ENCODE assay signal across 13 mouse cellular contexts in the genomic region with DNA sequence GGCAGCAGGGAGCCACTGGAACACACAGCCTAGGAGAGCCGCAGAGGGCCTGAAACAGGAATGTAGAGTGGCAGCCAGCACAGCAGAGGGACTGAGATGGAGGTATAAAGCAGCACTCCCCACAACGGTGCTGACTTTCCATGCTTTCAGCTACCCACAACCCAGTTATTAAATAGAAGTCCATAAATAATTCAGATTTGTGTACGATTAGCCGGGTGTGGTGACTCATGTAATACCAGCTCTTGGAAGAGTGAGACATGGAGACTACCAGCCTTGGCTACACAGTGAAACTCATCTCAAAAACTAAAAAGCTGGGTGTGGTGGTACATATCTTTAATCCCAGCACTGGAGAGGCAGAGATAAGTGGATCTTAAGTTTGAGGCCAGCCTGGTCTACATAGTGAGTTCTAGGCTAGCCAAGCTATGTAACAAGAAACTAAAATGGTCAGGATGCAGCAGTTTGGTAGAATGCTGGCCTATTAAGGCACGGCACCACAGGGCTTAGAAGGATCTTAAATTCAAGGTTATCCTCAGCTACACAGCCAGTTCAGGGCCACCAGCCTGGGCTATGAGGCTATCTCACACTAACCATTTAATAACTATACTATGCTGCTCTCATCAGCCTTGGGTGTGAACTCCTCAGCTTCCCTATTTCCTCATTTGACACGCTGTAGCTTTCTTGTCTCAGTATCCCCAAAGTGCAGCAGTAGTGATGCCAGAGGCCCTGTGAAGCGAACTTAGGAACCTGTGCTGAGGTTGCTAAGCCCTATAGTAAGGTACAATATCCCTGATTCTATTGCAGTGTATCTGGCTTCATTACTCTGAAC. TPM values are rescaled to one million over a fixed set of nuclear protein-coding genes. Genes with fewer than 3 reads are reported as not detected.
DNase-seq lines count a peak whose midpoint lies in the region; ATAC-seq and TF ChIP-seq lines count a peak whose summit lies in the region.
"Had no signal": no experiment of that assay in that cellular context is flagged by ENCODE, and none has a peak within 500 bp of the region (broad histone marks: within the 10 kb centered on the region; RNA-seq: fewer than 3 reads in every experiment).

No protein-coding gene starts in this region.

- no peaks in the 10 kb centered on the region for H3K27me3 ChIP-seq in heart, embryonic 14.5 days (ENCODE audit: control insufficient read depth, insufficient read depth, low read length)
- H3K27me3 ChIP-seq in lung, embryonic 14.5 days (ENCODE audit: insufficient read depth, low read length) = no peaks in the 10 kb centered on the region
- no peaks in the 10 kb centered on the region for H3K27me3 ChIP-seq in embryonic facial prominence, embryonic 13.5 days
- no peaks in the 10 kb centered on the region for H3K27me3 ChIP-seq in stomach, embryonic 15.5 days (replicated peaks)

- H3K4me1 ChIP-seq in heart, embryonic 14.5 days (ENCODE audit: control insufficient read depth in 2 of 2, insufficient read depth in 2 of 2, low read length in 2 of 2) = peaks cover 12 to 27% of the 10 kb centered on the region in 2 experiments
- H3K4me1 ChIP-seq in lung, embryonic 14.5 days (ENCODE audit: insufficient read depth) = peaks cover 6% of the 10 kb centered on the region; the same call in 1 of the 2 replicates
- peaks cover 26% of the 10 kb centered on the region for H3K4me1 ChIP-seq in embryonic facial prominence, embryonic 13.5 days
- peaks cover 29% of the 10 kb centered on the region for H3K4me1 ChIP-seq in stomach, embryonic 15.5 days

- intact Hi-C loops in heart, postnatal 14 days (cut with DNase I) = no loop called here

- no peak for TF ChIP-seq CTCF in lung, embryonic 14.5 days (IDR thresholded peaks at IDR 0.05; ENCODE audit: low read depth)

- H3K9me3 ChIP-seq in heart, embryonic 14.5 days (ENCODE audit: control insufficient read depth, low read length) = no peaks in the 10 kb centered on the region
- no peaks in the 10 kb centered on the region for H3K9me3 ChIP-seq in lung, embryonic 14.5 days (ENCODE audit: low read depth, low read length)
- no peaks in the 10 kb centered on the region for H3K9me3 ChIP-seq in embryonic facial prominence, embryonic 13.5 days
- H3K9me3 ChIP-seq in stomach, embryonic 15.5 days = no peaks in the 10 kb centered on the region
- H3K9me3 ChIP-seq: G1E had no signal

- H3K4me2 ChIP-seq in heart, embryonic 14.5 days (ENCODE audit: low read length) = 0 out of 2 replicates have a peak overlapping the region, but pooled peaks have one; percentile 85
- H3K4me2 ChIP-seq in lung, embryonic 14.5 days = peak overlapping the region; percentile 83; the same call in 1 of the 2 replicates
- H3K4me2 ChIP-seq in embryonic facial prominence, embryonic 13.5 days = peak overlapping the region; percentile 90; the same call in 1 of the 2 replicates
- H3K4me2 ChIP-seq in stomach, embryonic 15.5 days = peak overlapping the region; percentile 84; the same call in 1 of the 2 replicates

- no peak overlapping the region for H3K4me3 ChIP-seq in heart, embryonic 14.5 days (ENCODE audit: control insufficient read depth in 1 of 2, insufficient read depth in 1 of 2, low read depth in 1 of 2, low read length in 2 of 2)
- peak overlapping the region; percentile 83; the same call in 1 of the 2 replicates for H3K4me3 ChIP-seq in lung, embryonic 14.5 days (ENCODE audit: low read depth, low read length)
- no peak overlapping the region for H3K4me3 ChIP-seq in embryonic facial prominence, embryonic 13.5 days
- H3K4me3 ChIP-seq in stomach, embryonic 15.5 days (replicated peaks) = no peak overlapping the region

- H3K36me3 ChIP-seq in heart, embryonic 14.5 days (ENCODE audit: control insufficient read depth, insufficient read depth, low read length) = peaks cover 47% of the 10 kb centered on the region
- peaks cover 41% of the 10 kb centered on the region for H3K36me3 ChIP-seq in lung, embryonic 14.5 days (ENCODE audit: insufficient read depth)
- peaks cover 40% of the 10 kb centered on the region for H3K36me3 ChIP-seq in embryonic facial prominence, embryonic 13.5 days
- peaks cover 31% of the 10 kb centered on the region for H3K36me3 ChIP-seq in stomach, embryonic 15.5 days

- DNase-seq in heart, postnatal 14 days = no peak
- no peak for DNase-seq in lung, embryonic 14.5 days
- DNase-seq in lung, adult 18-20 months = no peak
- no peak for DNase-seq in adipocyte (ENCODE audit: low spot score)
- DNase-seq: lung, postnatal 4 days; thymus, postnatal 36 days had no signal

- no peak for ATAC-seq in heart, embryonic 14.5 days (ENCODE audit: insufficient number of reproducible peaks, insufficient read depth, low FRiP score, low read depth)
- ATAC-seq in lung, embryonic 14.5 days (ENCODE audit: insufficient read depth) = no peak
- no peak for ATAC-seq in embryonic facial prominence, embryonic 13.5 days (ENCODE audit: insufficient number of reproducible peaks, insufficient read depth, low FRiP score, low TSS enrichment, low read depth)
- ATAC-seq in stomach, embryonic 15.5 days (ENCODE audit: insufficient read depth, low FRiP score, low read depth) = no peak
- ATAC-seq: inflammation-experienced regulatory T-cells, adult 6 months had no signal

- peak overlapping the region; percentile 86; the same call in 1 of the 2 replicates for H3K9ac ChIP-seq in heart, embryonic 14.5 days (ENCODE audit: low read length)
- H3K9ac ChIP-seq in lung, embryonic 14.5 days = no peak overlapping the region; the same call in 1 of the 2 replicates
- no peak overlapping the region for H3K9ac ChIP-seq in embryonic facial prominence, embryonic 13.5 days
- no peak overlapping the region for H3K9ac ChIP-seq in stomach, embryonic 15.5 days

- WGBS in heart, embryonic 14.5 days = 74% methylated on average over 7 of the region's 7 CpGs
- WGBS in lung, embryonic 14.5 days = 70% methylated on average over 7 of the region's 7 CpGs
- WGBS in embryonic facial prominence, embryonic 13.5 days = 71% methylated on average over 7 of the region's 7 CpGs
- 65% methylated on average over 7 of the region's 7 CpGs for WGBS in stomach, embryonic 15.5 days

- no peak overlapping the region for H3K27ac ChIP-seq in heart, embryonic 14.5 days (replicated peaks in 1 of 2; ENCODE audit: control insufficient read depth in 1 of 2, insufficient read depth in 1 of 2, low read depth in 2 of 2, low read length in 2 of 2)
- peak overlapping the region; percentile 89; the same call in 1 of the 2 replicates for H3K27ac ChIP-seq in lung, embryonic 14.5 days (ENCODE audit: low read depth)
- peak overlapping the region; percentile 91 for H3K27ac ChIP-seq in embryonic facial prominence, embryonic 13.5 days
- peak overlapping the region; percentile 92; the same call in 1 of the 2 replicates for H3K27ac ChIP-seq in stomach, embryonic 15.5 days

RNA-seq across cellular contexts. Expression of a gene that starts 2.0 kb away (rescaled TPM):
- 16.4 and 22.5 TPM in 2 replicates for polyA plus RNA-seq in heart, embryonic 14.5 days (2014; fragmentation: Nextera tagmentation; extraction: Ambion mirVana)
- total RNA-seq in heart, postnatal 14 days (2021) = 10 to 100 TPM; 26.4 to 29.6 TPM
- polyA plus RNA-seq in lung, embryonic 14.5 days (2014; fragmentation: Nextera tagmentation; extraction: Ambion mirVana) = 22.0 and 23.8 TPM in 2 replicates
- 13.9 and 18.1 TPM in 2 replicates for polyA plus RNA-seq in embryonic facial prominence, embryonic 13.5 days (2015; fragmentation: Nextera tagmentation; extraction: Ambion mirVana)
- polyA plus RNA-seq in stomach, embryonic 15.5 days (2015; fragmentation: Nextera tagmentation; extraction: Ambion mirVana) = 15.2 and 15.7 TPM in 2 replicates

RNA-seq across cellular contexts. Expression of a gene that starts 11.6 kb away (rescaled TPM):
- 39.8 and 48.4 TPM in 2 replicates for polyA plus RNA-seq in heart, embryonic 14.5 days (2014; fragmentation: Nextera tagmentation; extraction: Ambion mirVana)
- 10 to 100 TPM; 21.8 to 24.9 TPM for total RNA-seq in heart, postnatal 14 days (2021)
- 74.1 and 81.3 TPM in 2 replicates for polyA plus RNA-seq in lung, embryonic 14.5 days (2014; fragmentation: Nextera tagmentation; extraction: Ambion mirVana)
- 110 and 112 TPM in 2 replicates for polyA plus RNA-seq in embryonic facial prominence, embryonic 13.5 days (2015; fragmentation: Nextera tagmentation; extraction: Ambion mirVana)
- 93.7 and 111 TPM in 2 replicates for polyA plus RNA-seq in stomach, embryonic 15.5 days (2015; fragmentation: Nextera tagmentation; extraction: Ambion mirVana)

RNA-seq across cellular contexts. Expression of a gene that starts 11.6 kb away (rescaled TPM):
- polyA plus RNA-seq in heart, embryonic 14.5 days (2014; fragmentation: Nextera tagmentation; extraction: Ambion mirVana) = 354 and 357 TPM in 2 replicates
- 10 to 100 TPM; 43.6 to 52.4 TPM for total RNA-seq in heart, postnatal 14 days (2021)
- polyA plus RNA-seq in lung, embryonic 14.5 days (2014; fragmentation: Nextera tagmentation; extraction: Ambion mirVana) = 776 and 804 TPM in 2 replicates
- polyA plus RNA-seq in embryonic facial prominence, embryonic 13.5 days (2015; fragmentation: Nextera tagmentation; extraction: Ambion mirVana) = 608 and 686 TPM in 2 replicates
- polyA plus RNA-seq in stomach, embryonic 15.5 days (2015; fragmentation: Nextera tagmentation; extraction: Ambion mirVana) = 536 and 556 TPM in 2 replicates

RNA-seq across cellular contexts. Expression of a gene that starts 19.2 kb away (rescaled TPM):
- 0.30 TPM in 1 of 2 replicates, not detected in the other for polyA plus RNA-seq in heart, embryonic 14.5 days (2014; fragmentation: Nextera tagmentation; extraction: Ambion mirVana)
- not detected for total RNA-seq in heart, postnatal 14 days (2021)
- polyA plus RNA-seq in lung, embryonic 14.5 days (2014; fragmentation: Nextera tagmentation; extraction: Ambion mirVana) = not detected in 2 replicates
- polyA plus RNA-seq in embryonic facial prominence, embryonic 13.5 days (2015; fragmentation: Nextera tagmentation; extraction: Ambion mirVana) = not detected in 2 replicates
- not detected in 2 replicates for polyA plus RNA-seq in stomach, embryonic 15.5 days (2015; fragmentation: Nextera tagmentation; extraction: Ambion mirVana)
- total RNA-seq: G1E; layer of hippocampus, postnatal 14 days had no signal
- polyA plus RNA-seq: G1E; inflammation-experienced regulatory T-cells, adult 6 months; small intestine, adult 2 months had no signal

RNA-seq across cellular contexts. Expression of a gene that starts 21.2 kb away (rescaled TPM):
- 0.88 and 3.6 TPM in 2 replicates for polyA plus RNA-seq in heart, embryonic 14.5 days (2014; fragmentation: Nextera tagmentation; extraction: Ambion mirVana)
- not detected for total RNA-seq in heart, postnatal 14 days (2021)
- polyA plus RNA-seq in lung, embryonic 14.5 days (2014; fragmentation: Nextera tagmentation; extraction: Ambion mirVana) = 1.5 and 2.5 TPM in 2 replicates
- 0.59 and 3.0 TPM in 2 replicates for polyA plus RNA-seq in embryonic facial prominence, embryonic 13.5 days (2015; fragmentation: Nextera tagmentation; extraction: Ambion mirVana)
- polyA plus RNA-seq in stomach, embryonic 15.5 days (2015; fragmentation: Nextera tagmentation; extraction: Ambion mirVana) = 1.1 TPM in 2 replicates
- total RNA-seq: G1E; layer of hippocampus, postnatal 14 days had no signal
- polyA plus RNA-seq: G1E; inflammation-experienced regulatory T-cells, adult 6 months; small intestine, adult 2 months had no signal

Comparison
In these comparisons a context has a peak if more than half of its experiments do, and no peak if none do; other contexts are left out.
1. H3K27ac ChIP-seq: peak in lung, embryonic 14.5 days (single experiment), embryonic facial prominence, embryonic 13.5 days (single experiment) and stomach, embryonic 15.5 days (single experiment); none in heart, embryonic 14.5 days (0 of 2).
2. Peak in every context shown above with its lines, with median percentiles within 50 percentile points of each other: H3K4me2 ChIP-seq.